Mouse (Mus musculus) thymus, postnatal 25 days (tissue): ENCODE measurements around the gene Akt2.
"Not testable (repeated sequence)": the region's sequence is repeated elsewhere in the genome, so short reads cannot be mapped to it uniquely, and the experiment has no call there.

Source experiments
- DNase-seq: peaks from one replicate; pipeline ENCODE4 v3.0.0; 2022

Gene Akt2

DNA sequence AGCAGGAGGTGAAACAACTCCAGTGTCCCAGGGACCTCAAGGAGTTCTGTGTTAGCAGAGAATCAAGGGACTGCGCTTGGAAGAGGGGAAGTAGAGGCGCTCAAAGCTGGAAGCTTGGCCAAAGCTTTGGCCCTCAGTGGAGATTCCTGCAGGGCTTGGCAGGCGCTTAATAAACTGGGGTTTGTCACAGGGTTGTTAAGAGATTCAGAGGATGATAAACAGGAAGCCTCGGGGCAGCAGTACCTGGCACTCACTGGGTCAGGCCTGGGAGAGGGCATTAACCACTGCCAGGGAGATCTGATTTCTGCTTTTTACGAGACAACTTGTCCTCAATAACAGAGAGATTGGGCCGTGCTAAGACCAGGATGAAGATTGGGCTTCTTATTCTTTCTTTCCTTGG is 29.7 kb downstream of the Akt2 start:
- DNase-seq = no peak

DNA sequence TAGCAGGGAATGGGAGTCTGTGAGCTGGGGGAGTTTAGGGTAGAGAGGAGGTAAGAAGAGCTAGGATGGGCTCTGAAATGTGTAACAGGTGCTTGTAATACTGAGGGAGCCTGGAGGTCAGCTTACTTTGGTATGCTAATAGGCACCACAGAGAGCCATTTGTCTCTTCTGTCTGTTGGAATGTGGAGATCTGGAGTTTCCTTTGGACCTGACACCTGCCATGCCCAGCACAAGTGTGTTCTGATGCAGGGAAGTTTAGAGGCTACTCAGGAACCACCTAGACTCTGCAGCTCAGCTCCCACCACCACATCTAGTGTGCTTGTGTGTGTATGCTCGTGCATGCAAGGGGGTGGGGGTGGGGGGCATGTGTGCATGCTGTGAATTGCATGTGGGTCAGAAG is 30.9 kb downstream of the Akt2 start:
- DNase-seq = no peak

DNA sequence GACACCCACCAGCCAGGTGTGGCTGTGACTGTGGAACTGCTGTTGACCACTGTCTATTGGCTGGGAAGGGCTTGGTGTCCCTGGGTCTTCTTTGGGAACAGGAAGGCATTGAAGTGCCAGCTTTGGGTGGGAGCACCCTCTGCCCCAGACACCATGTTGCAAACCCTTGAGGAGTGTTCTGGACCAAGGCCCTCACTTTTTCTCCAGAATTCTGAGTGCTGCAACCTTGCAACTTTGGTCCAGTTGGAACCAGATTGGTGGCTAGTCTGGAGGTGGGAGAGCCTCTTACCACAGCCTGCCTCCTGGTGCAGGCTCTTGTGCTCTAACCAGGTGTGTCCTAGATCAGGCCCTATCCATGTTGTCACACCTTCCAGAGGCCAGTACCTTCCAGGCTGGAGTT is 33.6 kb downstream of the Akt2 start:
- DNase-seq = no peak

DNA sequence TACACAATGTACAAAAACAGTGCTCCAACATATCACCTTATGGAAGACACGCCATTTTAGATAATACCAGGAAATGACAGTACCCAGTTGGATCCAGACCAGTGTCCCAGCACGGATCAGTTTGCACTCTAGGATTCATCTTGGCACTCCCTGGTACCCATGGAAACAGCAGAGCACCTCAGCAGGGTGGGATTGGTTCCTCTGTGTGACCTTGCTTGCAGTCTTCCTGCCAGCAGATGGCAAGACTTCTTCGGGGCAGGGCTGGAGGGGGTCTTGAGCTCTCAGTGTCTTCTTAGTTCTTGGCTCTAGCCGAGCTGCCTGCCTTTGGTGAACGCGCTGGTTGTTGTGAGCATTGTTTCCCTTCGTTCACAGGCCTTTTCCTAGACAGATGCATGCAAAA is 36.4 kb downstream of the Akt2 start:
- no peak for DNase-seq

DNA sequence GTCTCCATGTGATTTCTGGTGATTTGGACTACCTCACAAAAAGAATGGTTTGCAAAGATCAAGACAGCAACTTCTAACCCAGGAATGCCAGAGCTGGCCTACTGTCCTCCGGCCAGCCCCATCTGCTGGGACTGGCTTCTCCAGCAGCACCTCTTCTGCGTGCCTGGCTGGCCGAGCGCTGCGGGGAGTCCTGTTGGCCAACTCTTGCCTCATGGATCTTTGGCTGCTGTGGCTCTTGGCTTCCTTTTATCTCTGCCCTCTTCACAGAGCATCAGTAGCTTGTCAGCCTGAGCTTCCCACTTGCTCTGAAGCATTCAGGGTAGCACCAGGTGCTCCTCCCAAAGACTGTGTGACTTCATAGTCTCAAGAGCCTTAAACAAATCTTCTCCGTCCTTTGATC is 36.8 kb downstream of the Akt2 start:
- no peak for DNase-seq

DNA sequence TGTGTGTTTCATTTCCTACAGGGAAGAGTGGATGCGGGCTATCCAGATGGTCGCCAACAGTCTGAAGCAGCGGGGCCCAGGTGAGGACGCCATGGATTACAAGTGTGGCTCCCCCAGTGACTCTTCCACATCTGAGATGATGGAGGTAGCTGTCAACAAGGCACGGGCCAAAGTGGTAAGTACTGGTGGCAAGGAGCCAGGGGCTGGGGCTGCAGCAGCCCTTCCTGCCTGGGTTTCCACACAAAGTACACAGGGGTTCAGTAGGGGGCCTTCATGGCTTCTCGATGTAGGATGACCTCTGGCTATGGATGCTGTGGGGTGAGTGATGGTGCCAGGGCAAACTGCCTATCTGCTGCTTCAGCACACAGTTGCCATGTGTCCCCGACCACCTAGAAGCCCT is 37.5 kb downstream of the Akt2 start:
- not testable (repeated sequence) for DNase-seq

DNA sequence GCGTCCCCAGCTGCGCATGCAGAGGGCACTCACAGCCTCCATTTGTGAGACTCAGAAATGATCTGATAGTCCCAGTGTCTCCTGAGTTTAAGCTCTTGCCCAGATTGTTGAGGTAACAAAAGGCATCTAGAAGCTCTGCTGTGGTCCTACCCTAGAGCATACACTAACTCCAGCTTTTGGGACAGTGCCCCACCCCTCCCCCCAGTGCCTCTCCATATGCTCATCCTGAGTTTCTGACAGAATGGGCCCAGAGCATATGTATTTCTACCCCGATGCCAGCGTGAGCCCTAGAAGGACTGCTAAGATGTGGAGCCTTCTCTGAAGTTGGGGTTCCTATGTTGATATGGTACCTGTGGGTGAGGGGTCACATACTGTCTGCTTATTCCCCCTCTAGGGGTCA is 40.1 kb downstream of the Akt2 start:
- DNase-seq = no peak

DNA sequence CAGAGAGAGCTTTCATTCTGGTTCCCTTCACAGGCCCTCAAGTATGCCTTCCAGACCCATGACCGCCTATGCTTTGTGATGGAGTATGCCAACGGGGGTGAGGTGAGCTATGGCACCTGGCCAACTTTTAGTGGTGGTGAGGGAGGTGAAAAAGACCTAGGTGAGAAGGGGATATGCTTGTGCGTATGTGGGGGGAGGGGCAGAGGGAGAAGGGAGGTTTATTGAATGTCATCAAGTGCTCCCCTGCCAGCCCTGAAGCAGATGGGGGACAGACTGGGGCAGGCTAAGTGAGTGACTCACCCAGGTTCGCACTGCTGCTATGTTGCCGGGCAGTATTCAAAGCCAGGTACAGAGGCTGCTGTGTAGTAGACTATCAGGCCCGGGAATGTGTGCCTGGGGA is 41.8 kb downstream of the Akt2 start:
- DNase-seq = no peak

DNA sequence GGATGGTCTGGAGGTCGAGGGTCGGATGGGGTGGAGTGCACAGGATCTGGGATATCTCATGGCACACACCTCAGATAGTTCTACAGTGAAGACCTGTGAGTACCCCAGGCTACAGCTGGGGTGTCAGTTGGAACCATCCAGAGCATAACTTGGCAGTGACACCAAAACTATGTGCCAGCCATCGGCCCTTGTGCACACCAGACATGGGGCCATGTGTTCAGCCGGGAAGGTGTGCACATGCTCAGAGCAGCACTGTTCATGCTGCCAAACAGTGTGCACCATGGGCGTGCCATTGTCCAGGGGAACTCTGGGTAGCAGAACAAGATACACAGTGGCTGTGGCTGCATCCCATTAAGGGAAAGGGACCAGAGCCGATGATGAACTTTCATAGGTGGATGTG is 43.3 kb downstream of the Akt2 start:
- no peak for DNase-seq

DNA sequence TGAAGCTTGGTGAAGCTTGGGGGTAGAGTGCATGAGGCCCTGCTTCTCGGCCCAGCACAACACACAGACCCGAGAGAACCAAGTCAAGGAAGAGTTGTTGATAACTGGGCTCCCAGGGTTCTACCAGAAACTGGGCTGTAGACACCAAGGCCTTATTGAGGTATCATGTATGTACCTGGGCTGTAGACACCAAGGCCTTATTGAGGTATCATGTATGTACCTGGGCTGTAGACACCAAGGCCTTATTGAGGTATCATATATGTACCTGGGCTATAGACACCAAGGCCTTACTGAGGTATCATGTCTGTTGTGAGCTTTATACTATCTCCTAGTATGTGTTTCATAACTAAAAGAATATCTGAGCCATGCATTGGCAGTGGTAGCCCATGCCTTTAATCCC is 43.7 kb downstream of the Akt2 start:
- not testable (repeated sequence) for DNase-seq

DNA sequence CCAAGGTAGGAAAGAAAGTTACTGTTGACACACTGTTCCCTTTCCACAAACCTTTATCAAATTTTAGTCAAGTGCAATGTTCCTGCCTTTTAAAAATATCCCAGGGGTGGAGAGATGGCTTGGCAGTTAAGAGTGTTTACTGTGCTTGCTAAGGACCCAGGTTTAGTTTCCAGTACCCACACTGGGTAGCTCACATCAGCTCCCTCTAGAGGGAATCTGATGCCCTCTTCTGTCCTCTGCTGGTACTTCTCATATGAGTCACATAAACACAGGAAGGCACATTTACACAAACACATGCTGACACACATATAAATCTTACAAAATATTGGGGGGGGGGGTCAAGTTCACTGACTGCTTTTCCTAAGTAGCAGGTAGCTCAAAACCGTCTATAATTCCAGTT is 53.1 kb downstream of the Akt2 start:
- no peak for DNase-seq

DNA sequence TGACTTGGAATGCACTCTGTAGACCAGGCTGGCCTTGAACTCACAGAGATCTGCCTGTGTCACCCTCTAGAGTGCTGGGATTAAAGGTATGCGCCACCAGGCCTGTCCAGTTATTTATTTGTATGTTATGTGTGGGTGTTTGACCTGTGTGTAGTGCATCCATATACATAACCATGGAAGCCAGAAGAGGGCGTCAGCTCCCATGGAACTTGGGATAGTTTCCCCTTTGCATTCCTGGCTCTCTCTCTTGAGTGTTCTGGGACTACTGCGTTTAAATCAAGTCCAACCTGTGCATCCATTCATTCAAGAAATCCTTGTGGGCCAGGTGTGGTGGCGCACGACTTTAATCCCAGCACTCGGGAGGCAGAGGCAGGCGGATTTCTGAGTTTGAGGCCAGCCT is 55.2 kb downstream of the Akt2 start:
- no peak for DNase-seq

DNA sequence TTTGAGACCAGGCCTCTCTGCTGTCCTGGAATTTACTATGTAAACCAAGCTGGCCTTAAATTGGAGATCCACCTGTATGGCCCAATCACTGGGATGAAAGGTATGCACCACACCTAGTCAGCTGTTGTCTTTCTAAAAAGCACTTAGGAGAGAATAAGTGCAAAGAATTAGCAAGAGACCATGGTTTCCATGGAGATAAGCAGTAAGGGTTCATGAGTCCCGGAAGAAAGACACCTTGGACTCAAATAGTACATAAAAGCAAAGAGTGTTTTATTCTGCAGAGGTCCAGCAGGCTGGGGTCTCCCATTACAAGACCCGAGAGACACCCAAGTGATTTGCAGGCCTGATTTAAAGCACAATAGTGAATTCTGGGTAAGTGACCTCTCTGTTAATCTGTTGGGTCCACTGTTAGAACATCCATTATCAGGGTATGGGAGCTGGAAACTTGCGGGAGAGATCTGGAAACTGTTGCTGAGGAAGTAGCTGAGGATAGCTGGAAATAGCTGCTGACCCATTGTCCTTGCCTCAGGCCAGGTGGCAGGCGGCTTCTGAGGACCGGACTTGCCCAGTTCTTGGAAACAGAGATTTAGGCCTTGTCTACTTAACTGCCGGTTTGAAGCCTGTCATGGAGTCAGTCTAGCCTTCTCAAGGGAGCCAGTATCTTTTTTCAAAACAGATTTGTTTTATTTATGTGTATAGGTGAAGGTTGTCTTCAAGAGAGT is 56.1 kb downstream of the Akt2 start:
- no peak for DNase-seq

DNA sequence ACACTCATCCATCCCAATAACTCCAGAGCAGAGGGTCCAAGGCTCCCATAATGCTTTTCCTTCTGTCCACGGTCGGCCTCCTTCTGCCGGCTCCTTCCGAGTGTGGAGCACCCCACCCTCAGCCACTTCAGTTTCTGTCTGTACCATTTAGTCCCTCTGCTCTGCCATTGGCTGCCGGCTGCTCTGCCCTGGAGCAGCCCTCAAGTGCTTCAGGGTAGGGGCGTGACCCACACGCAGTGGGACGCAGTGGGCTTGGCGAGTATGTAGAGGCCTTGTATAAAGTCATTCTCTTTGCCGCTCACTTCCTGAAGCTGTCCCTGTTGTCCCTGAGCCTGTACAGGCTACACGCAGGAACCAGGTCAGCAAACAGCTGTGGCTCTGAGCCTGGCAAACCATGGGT is 58.4 kb downstream of the Akt2 start:
- DNase-seq = no peak

DNA sequence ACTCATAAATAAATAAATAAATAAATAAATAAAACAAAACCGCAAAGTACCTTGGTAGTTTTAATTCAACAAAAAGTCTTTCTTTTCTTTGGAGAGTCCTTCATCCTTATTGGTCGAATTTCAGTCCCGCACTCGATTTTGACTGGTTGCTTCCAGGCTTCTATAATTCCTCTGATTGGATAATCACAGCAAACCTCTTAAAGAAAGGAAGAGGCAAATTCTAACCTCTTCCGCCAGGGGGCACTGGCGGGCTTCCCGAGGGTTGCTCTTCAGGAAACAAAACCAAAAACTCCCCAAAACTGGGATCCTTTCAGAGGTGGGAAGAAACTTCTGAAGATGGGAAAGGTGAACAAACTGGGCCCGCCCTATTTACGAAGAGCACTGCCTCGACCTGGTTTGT is 59.6 kb downstream of the Akt2 start:
- DNase-seq = peak; percentile 67

DNA sequence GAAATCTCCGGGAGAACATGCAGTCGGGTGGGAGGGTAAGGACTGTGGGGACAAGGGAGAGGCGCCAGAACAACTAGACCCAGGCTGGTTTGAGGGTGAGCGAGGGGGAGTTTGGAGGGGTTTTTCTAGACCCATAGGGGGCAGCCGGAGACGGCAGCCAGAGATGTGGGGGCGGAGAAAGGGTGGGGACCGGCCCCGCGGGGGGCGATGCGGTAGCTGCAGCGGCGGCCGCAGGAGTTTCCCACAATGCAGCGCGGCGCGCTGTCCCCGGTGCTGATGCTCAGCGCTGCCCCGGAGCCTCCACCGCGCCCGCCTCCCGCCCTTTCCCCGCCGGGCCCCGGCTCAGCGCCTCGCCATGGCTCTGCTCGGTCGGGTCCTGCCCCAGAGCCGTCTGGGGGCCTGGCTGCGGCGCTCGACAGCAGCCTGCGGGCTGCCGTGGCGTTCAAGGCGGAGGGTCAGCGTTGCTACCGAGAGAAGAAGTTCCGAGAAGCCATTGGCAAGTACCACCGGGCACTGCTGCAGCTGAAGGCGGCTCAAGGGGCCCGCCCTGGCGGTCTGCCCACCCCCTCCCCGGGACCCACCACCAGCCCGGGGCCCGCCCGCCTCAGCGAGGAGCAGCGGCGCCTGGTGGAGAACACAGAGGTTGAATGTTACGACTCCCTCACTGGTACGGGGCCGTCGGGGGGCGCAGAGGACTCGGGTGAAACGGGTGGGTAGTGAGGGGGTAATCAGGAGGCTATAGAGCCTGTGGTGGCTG is 62.5 kb downstream of the Akt2 start, which contains the start of gene Ttc9b:
Ttc9b (plus strand) TSS at position 235 of the 757 bp plus-strand sequence.
- peak; percentile 63 for DNase-seq

DNA sequence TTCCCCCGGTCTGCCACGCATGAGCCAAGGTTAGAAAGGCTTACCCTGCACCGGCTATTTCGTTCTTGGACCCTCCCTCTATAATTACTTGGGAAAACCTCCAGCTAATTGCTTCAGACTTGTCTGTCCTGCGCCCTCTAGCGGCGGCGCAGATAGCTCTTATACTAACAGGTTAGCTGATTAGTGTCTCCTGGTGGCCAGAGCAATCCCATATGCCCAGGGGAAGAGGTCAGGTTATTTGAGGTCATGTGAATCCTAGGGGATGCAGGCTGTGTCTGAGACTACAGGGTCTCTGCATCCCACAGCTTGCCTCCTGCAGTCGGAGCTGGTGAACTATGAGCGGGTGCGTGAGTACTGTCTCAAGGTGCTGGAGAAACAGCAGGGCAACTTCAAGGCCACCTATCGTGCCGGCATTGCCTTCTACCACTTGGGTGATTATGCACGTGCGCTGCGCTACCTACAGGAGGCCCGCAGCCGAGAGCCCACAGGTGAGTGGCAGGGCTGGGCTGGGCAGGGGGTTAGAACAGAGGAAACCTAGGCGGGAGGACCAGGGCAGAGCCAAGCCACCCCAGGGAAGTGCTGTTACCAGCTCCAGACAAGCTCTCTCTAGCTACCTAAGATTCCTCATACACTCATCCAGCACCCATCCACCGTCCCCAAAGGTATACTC is 63.4 kb downstream of the Akt2 start:
- peak; percentile 29 for DNase-seq

DNA sequence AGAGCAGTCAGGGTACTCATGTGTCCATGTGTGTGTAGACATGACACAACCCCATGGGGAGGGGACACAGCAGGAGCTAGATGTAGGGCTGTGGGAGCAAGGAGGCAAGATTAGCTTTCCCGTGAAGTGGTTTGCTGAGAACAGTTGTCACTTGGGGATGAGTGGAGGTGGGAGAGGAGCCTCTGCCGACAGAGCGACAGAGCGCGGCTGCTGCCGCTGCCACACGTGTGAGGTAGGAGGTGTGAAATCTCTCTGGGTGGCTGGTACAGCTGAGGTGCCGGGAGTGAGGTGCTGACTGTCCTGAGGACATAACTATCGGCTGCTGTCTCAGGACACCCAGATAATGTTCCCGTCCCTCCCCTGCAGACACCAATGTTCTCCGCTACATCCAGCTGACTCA is 64.2 kb downstream of the Akt2 start:
- DNase-seq = no peak

DNA sequence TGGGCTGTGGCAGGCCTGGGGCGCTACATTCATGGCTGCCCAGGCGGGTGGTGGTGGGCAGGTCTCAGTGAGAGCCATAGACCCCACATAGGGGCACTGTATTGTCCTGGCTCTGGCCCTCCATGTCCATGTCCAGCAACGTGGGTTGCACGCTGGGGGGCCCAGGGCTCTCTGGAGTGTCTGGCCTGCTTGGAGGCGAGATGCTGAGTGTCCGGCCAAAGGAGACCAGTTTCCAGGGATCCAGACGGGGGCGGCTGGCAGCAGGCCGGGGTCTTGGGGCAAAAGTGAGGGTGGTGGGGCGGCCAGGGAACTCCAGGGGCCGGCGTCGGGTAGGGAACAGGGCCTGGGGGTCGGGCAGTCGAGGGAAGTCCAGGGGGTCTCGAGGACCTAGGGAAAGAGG is 65.2 kb downstream of the Akt2 start:
- no peak for DNase-seq

DNA sequence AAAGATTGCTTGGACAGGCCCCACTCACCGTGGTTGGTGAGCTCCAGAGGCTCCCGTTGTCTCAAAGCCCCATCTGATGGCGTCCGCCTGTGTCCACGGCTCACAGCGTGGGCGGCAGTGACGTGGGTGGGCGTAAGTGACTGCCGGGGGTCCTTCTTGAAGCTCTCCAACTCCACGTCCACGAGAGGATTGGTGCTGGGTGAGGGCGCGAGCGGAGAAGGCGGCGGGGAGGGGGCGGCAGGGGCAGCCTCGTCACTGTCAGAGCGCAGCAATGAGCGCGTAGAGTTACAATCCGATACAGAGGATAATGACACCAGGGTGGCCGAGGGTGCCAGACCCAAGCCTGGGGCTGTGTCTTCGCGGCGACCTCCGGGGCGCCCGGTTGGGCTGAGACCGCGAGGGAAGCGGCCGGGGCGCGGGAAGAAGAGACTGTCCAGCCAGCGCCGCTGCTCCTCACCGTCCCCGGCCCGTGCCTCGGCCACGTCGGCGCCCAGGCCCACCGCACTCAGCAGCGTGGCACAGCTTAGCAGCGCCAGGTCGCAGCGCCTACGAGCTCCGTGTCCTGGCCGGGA is 66.6 kb downstream of the Akt2 start:
- DNase-seq = no peak

DNA sequence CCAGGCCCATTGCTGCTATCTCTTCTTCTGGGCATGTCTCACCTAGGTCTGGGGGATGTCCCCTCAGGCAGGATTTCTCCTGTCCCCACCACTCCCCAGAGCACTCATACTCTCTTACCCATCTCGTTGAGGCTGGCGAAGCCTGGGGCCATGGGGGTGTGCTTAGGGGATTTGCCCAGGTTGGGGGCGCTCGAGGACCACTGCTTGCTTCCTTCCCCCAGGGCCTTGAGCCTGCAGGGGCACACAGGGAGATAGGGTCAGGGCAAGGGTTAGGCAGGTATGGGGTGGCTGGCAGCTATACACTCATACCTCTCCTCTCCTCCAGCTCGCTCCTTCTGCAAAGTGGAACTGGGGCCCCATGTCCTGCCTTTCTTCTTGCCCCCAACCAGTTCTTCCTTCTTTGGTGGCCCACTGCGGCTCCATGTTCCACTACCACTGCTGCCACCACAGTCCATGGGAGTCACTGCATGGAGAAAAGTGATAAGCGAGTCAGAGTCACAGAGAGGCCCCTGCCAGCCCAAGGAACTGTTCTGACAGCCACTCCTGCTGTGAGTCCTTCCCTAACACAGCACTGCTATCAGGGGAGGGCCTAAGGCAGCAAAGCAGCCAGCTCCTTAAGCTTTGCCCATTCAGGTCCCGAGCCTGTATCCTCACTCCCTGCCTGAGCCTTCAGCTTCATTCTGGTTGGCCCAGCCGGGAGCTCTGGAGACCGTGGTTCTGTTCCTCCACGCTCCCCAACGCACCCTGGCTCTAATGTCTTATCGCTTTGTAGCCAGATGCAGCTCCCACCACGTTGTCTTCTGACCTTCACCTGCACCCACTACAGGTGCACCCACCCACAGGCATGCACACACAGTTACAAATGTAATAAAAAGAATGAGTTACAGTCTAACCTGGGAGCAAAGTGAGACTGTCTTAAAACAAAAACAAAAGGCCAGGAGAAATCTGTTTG is 67.6 kb downstream of the Akt2 start:
- DNase-seq = no peak

DNA sequence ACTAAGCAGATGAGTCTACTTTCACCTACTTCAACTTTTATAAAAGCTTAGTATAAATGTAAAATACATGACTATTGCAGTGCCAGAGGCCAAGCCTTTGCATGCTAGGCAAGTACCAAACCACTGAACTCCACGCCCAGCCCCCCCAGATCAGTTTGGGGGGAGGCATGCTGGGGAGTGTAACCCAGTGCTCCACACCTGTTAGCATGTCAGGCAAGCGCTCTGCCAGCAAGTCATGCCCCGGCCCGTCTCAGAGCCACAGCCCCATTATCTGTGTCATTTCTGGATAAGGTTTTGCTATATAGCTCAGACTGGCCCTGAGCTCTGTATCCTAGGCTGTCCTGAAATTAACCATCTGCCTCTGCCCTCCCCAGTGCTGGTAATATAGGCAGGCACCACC is 70.7 kb downstream of the Akt2 start:
- DNase-seq = no peak
